Mouse (Mus musculus): ENCODE measurements around the gene Trpc2.
A peak's percentile ranks its signal among the peaks of the same experiment; 100 is the strongest.

Trpc2 gene

DNA sequence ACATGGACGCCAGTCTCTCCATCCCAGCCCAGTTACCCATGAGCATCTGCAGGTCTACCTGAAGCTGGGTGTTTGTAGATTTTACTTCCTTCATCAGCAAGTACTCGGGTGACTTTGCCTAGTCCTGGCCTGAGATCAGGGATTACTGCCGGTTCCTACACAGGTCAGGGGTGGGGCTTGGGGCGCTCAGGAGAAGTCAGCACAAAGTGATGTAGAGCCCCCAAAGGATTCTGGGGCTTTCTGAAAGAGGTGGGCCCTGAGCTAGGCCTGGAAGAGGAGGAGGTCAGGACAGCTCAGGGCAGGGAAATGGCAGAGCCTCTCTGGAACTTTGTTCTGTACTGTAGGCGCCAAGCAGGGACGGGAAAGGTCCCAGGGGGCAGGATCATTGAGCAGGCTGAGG is 19.8 kb downstream of the Trpc2 start:
- no peak for DNase-seq (ENCODE audit: low spot score)

DNA sequence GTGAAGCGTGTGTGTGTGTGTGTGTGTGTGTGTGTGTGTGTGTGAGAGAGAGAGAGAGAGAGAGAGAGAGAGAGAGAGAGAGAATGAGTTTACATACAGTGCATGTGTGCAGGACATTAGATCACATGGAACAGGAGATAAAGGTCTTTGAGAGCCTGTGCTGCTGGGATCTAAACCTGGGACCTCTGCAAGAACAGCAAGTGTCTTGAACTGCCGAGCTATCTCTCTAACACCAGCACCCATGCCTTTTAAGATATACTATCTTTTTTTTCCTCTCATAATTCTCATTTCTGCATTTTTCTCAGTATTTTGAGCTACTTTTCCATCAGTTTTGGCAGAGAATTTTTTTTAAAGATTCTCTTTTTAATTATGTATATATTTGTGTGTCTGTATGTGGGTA is 20.6 kb downstream of the Trpc2 start:
- DNase-seq (ENCODE audit: low spot score): no peak

GRCm38 (mm10) chr7:102104126-102104525 is 21.2 kb downstream of the Trpc2 start:
- DNase-seq (ENCODE audit: low spot score): peak; percentile 16

GRCm38 (mm10) chr7:102106700-102107141 is 23.8 kb downstream of the Trpc2 start:
- DNase-seq (ENCODE audit: low spot score): no peak

GRCm38 (mm10) chr7:102108206-102108605 is 25.3 kb downstream of the Trpc2 start:
- no peak for DNase-seq (ENCODE audit: low spot score)

- DNase-seq (ENCODE audit: low spot score): no peak
Observed at GRCm38 (mm10) chr7:102109171-102109570, 26.3 kb downstream of the Trpc2 start, which contains the start of gene Art5. Gene Art5 (minus strand): TSS chr7:102109489.

- no peak for DNase-seq (ENCODE audit: low spot score)
Observed at GRCm38 (mm10) chr7:102109746-102110145, 26.8 kb downstream of the Trpc2 start.

GRCm38 (mm10) chr7:102113151-102113729 is 30.3 kb downstream of the Trpc2 start:
- no peak for DNase-seq (ENCODE audit: low spot score)

GRCm38 (mm10) chr7:102116579-102117331 is 33.8 kb downstream of the Trpc2 start, which contains the start of gene Chrna10:
Gene Chrna10 (minus strand): TSS chr7:102116828.
- no peak for DNase-seq (ENCODE audit: low spot score)

GRCm38 (mm10) chr7:102117382-102117781 is 34.5 kb downstream of the Trpc2 start:
- DNase-seq (ENCODE audit: low spot score): no peak

DNA sequence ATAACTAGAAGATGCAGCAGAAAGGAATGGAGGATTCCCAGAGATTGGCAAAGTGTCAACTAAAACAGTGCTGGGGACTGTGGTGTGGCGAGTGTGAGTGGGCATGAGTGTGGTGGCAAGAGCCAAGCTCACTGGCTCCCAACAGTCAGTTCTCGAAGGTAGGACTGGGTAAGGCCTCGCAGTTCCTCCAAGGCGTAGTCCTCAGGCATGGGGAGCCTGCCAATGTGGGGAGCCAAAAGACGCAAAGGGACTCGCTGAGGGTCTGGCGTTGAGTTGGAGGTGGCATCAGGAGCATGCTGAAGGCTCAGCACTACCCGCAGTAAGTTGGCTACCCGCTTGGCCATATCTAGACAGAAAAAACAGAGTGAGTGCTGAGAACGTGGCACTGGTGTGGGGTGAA is 37.4 kb downstream of the Trpc2 start:
- DNase-seq (ENCODE audit: low spot score): no peak

GRCm38 (mm10) chr7:102132395-102132794 is 49.5 kb downstream of the Trpc2 start:
- DNase-seq (ENCODE audit: low spot score): peak; percentile 36

DNA sequence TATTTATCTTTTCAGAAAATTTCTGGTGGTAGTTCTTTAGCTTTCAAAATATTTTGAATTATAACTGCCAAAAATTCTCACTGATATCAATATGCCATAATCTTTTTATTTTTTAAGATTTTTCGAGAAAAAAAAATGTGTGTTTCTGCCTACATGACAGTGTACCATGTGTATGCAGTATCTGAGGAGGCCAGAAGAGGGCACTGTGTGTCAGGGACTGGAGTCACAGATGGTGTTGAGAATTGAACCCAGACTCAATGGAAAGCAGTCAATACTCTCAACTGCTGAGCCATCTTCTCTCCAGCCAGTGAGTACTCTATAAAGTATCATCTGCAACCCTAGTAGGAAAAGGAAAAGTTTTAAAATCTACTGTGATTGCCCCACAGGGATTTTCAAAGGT is 54.5 kb downstream of the Trpc2 start:
- DNase-seq (ENCODE audit: low spot score): peak; percentile 23

DNA sequence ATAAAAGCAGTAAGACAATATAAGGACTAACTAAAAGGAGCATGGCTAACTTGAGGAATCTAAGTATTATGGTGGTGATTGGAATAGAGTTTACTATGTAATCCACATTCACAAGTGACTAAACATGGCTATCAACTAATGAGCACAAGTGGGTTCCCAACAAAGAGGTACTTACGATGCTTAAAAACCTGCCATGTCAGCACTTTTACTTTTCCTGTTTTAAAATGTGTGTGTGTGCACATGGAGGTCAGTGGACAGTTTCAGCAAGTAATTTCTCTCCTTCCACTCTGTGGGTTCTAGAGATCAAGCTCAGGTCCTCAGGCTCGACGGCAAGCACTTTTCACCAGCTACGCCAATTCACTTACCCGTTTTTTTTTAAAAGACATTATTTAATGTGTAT is 55.0 kb downstream of the Trpc2 start:
- no peak for DNase-seq (ENCODE audit: low spot score)
